Mouse (Mus musculus): ENCODE measurements around the gene Kif1a. TPM values are rescaled to one million over a fixed set of nuclear protein-coding genes. Genes with fewer than 3 reads are reported as not detected.

Kif1a gene
- polyA plus RNA-seq, 1 experiment from 2014 or later, result 8.3 TPM

DNA sequence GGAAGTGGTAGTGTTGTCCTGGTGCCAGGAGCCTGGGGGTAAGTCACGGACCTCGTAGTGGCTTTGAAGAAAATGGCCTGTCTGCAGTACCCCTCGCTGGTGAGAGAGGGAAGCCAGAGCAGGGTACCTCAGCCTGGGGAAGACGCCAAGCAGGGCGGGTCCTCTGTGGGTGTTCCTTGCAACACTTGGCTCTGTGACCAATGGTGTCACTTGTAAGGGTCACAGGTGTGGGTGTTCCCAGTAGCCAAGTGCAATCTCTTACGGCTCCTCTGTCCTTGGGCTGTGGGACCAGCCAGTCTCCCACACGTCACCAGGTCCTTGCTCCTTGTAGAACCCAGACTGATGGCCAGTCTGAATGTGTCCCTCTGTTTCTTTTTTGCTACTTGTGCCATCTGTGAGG lies 95.7 kb downstream of the Kif1a start, which contains the start of gene Aqp12:
Gene Aqp12 (plus strand): TSS at position 274 of the 400 bp plus-strand sequence.
- H3K4me3 ChIP-seq (ENCODE audit: low read depth, low read length), result no peak within 1 kb of the TSS
- H3K4me2 ChIP-seq (replicated peaks; ENCODE audit: low read depth), result no peak within 1 kb of the TSS
- no peaks in the 10 kb centered on the region for H3K36me3 ChIP-seq (ENCODE audit: control insufficient read depth, insufficient read depth)
- no peak within 1 kb of the TSS for H3K9ac ChIP-seq (ENCODE audit: low read depth, low read length)
- H3K4me1 ChIP-seq (replicated peaks; ENCODE audit: control insufficient read depth, insufficient read depth, low read length), result no peaks in the 10 kb centered on the region
- no peak within 1 kb of the TSS for H3K27ac ChIP-seq (ENCODE audit: low read depth, low read length)
- 68% methylated on average over 7 of the region's 7 CpGs for WGBS
- ATAC-seq, result no peak
- no peak for TF ChIP-seq CTCF (IDR thresholded peaks at IDR 0.05; ENCODE audit: low read depth)
- H3K9me3 ChIP-seq (ENCODE audit: control insufficient read depth), result no peaks in the 10 kb centered on the region
- no peaks in the 10 kb centered on the region for H3K27me3 ChIP-seq (replicated peaks; ENCODE audit: control insufficient read depth, insufficient read depth, low read length)

DNA sequence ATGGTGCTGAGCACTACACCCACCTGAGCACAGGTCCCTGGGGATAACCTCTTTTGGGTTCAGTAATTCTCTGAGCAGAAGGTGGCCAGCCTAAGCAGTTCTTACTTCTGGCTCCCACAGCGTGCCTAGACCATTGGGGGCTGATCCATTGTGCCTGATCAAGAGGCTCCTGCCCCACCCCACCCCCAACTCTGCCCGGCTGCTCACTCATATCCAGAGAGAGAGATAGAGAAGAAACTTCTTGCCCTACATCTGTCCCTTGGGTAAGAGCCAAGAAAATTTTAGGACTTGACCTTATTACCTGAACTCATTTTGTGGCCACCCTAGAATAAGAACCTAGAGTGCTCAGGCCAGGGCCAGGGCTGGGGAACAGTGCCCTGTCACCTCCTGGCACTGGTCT lies 108.9 kb downstream of the Kif1a start:
- Histone ChIP-seq H3K27me3 (replicated peaks; ENCODE audit: control insufficient read depth, insufficient read depth, low read length) (no peaks in the 10 kb centered on the region), H3K4me1 (replicated peaks; ENCODE audit: control insufficient read depth, insufficient read depth, low read length) (no peaks in the 10 kb centered on the region), H3K4me2 (replicated peaks; ENCODE audit: low read depth) (no peak overlapping the region), H3K4me3 (ENCODE audit: low read depth, low read length) (no peak overlapping the region), H3K36me3 (ENCODE audit: control insufficient read depth, insufficient read depth) (no peaks in the 10 kb centered on the region), H3K27ac (ENCODE audit: low read depth, low read length) (no peak overlapping the region), H3K9ac (ENCODE audit: low read depth, low read length) (no peak overlapping the region), H3K9me3 (ENCODE audit: control insufficient read depth) (no peaks in the 10 kb centered on the region)
- 74% methylated on average over 2 of the region's 2 CpGs for WGBS
- TF ChIP-seq CTCF (IDR thresholded peaks at IDR 0.05; ENCODE audit: low read depth), result no peak
- ATAC-seq, result no peak

DNA sequence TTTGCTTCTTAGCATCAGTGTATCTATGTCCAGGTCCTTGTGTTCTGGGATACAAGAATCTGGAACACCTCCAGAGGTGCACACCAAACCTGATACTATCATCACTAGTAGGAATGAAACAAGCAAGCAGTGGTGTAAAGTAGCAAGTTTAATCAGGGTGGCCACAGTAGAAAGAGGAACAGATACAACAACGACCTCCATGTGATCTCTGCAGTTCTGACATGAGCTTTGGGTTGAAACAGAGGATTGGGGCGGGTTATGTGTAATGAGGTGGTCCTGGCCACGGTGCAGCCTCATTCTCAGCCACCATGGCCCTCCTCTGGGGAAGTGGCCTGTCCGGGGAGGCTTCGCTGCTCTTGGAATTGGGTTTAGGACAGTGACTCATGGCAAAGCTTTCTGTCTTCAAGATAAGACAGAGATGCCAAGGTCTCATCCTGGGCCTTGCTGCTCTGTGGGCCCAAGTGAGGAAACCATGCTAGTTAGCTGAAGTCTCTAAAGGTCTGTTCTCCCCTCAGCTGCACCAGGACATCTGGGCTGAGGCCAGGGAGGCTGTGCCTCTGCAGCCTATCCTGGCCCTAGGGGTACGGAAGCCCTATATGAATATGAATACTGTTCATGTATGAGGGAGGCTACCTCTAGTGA lies 109.4 kb downstream of the Kif1a start:
- H3K9ac ChIP-seq (ENCODE audit: low read depth, low read length), result no peak overlapping the region
- no peak for TF ChIP-seq CTCF (IDR thresholded peaks at IDR 0.05; ENCODE audit: low read depth)
- no peak for ATAC-seq
- H3K27me3 ChIP-seq (replicated peaks; ENCODE audit: control insufficient read depth, insufficient read depth, low read length), result no peaks in the 10 kb centered on the region
- H3K36me3 ChIP-seq (ENCODE audit: control insufficient read depth, insufficient read depth), result no peaks in the 10 kb centered on the region
- H3K4me1 ChIP-seq (replicated peaks; ENCODE audit: control insufficient read depth, insufficient read depth, low read length), result no peaks in the 10 kb centered on the region
- 88% methylated on average over 6 of the region's 6 CpGs for WGBS
- H3K4me3 ChIP-seq (ENCODE audit: low read depth, low read length), result no peak overlapping the region
- no peak overlapping the region for H3K4me2 ChIP-seq (replicated peaks; ENCODE audit: low read depth)
- H3K27ac ChIP-seq (ENCODE audit: low read depth, low read length), result no peak overlapping the region
- no peaks in the 10 kb centered on the region for H3K9me3 ChIP-seq (ENCODE audit: control insufficient read depth)

- no peaks in the 10 kb centered on the region for H3K9me3 ChIP-seq (ENCODE audit: control insufficient read depth)
- no peak overlapping the region for H3K4me3 ChIP-seq (ENCODE audit: low read depth, low read length)
- no peak overlapping the region for H3K4me2 ChIP-seq (replicated peaks; ENCODE audit: low read depth)
- TF ChIP-seq CTCF (IDR thresholded peaks at IDR 0.05; ENCODE audit: low read depth), result no peak
- WGBS, result 31% methylated on average over 4 of the region's 4 CpGs
- H3K36me3 ChIP-seq (ENCODE audit: control insufficient read depth, insufficient read depth), result no peaks in the 10 kb centered on the region
- peak; percentile 53; the same call in 1 of the 2 replicates for ATAC-seq
- no peak overlapping the region for H3K27ac ChIP-seq (ENCODE audit: low read depth, low read length)
- no peaks in the 10 kb centered on the region for H3K4me1 ChIP-seq (replicated peaks; ENCODE audit: control insufficient read depth, insufficient read depth, low read length)
- H3K9ac ChIP-seq (ENCODE audit: low read depth, low read length), result no peak overlapping the region
- H3K27me3 ChIP-seq (replicated peaks; ENCODE audit: control insufficient read depth, insufficient read depth, low read length), result no peaks in the 10 kb centered on the region
Measured at GRCm38 (mm10) chr1:92989891-92990290, 111.9 kb downstream of the Kif1a start.

DNA sequence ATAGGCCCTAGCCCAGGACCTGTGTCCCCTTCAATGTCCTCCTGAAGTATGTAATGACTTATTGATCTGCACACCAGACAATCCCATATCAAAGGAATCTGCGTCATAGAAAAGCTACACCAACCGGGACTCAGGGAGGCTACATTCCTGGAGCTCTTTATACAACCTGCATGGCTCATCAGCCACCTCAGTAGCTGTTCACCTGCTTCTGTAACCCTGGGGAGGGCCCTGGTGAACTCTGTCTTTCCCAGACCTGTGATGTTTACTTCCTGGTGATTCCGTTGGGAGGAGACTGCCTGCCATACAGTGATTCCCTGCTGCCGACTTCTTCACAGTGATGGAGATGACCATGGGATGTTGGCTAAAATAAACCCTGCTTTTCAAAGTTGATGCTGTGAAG lies 112.9 kb downstream of the Kif1a start:
- Histone ChIP-seq H3K9ac (ENCODE audit: low read depth, low read length) (no peak overlapping the region), H3K27me3 (replicated peaks; ENCODE audit: control insufficient read depth, insufficient read depth, low read length) (no peaks in the 10 kb centered on the region), H3K36me3 (ENCODE audit: control insufficient read depth, insufficient read depth) (peaks cover 3% of the 10 kb centered on the region; the same call in 1 of the 2 replicates), H3K4me2 (replicated peaks; ENCODE audit: low read depth) (no peak overlapping the region), H3K27ac (ENCODE audit: low read depth, low read length) (no peak overlapping the region), H3K9me3 (ENCODE audit: control insufficient read depth) (no peaks in the 10 kb centered on the region), H3K4me3 (ENCODE audit: low read depth, low read length) (no peak overlapping the region), H3K4me1 (replicated peaks; ENCODE audit: control insufficient read depth, insufficient read depth, low read length) (no peaks in the 10 kb centered on the region)
- no peak for TF ChIP-seq CTCF (IDR thresholded peaks at IDR 0.05; ENCODE audit: low read depth)
- ATAC-seq, result no peak
- 30% methylated on average over 4 of the region's 4 CpGs for WGBS

GRCm38 (mm10) chr1:92984999-92985398 lies 116.8 kb downstream of the Kif1a start:
- WGBS, result 88% methylated on average over 5 of the region's 5 CpGs
- no peak for TF ChIP-seq CTCF (IDR thresholded peaks at IDR 0.05; ENCODE audit: low read depth)
- no peak overlapping the region for H3K27ac ChIP-seq (ENCODE audit: low read depth, low read length)
- H3K4me2 ChIP-seq (replicated peaks; ENCODE audit: low read depth), result no peak overlapping the region
- H3K9me3 ChIP-seq (ENCODE audit: control insufficient read depth), result no peaks in the 10 kb centered on the region
- no peak overlapping the region for H3K4me3 ChIP-seq (ENCODE audit: low read depth, low read length)
- ATAC-seq, result no peak
- peaks cover 6% of the 10 kb centered on the region; the same call in 1 of the 2 replicates for H3K36me3 ChIP-seq (ENCODE audit: control insufficient read depth, insufficient read depth)
- H3K27me3 ChIP-seq (replicated peaks; ENCODE audit: control insufficient read depth, insufficient read depth, low read length), result no peaks in the 10 kb centered on the region
- H3K9ac ChIP-seq (ENCODE audit: low read depth, low read length), result no peak overlapping the region
- no peaks in the 10 kb centered on the region for H3K4me1 ChIP-seq (replicated peaks; ENCODE audit: control insufficient read depth, insufficient read depth, low read length)

All from intestine, postnatal 0 days (tissue).